9 mouse cellular contexts compared by ENCODE assay signal in the genomic region with DNA sequence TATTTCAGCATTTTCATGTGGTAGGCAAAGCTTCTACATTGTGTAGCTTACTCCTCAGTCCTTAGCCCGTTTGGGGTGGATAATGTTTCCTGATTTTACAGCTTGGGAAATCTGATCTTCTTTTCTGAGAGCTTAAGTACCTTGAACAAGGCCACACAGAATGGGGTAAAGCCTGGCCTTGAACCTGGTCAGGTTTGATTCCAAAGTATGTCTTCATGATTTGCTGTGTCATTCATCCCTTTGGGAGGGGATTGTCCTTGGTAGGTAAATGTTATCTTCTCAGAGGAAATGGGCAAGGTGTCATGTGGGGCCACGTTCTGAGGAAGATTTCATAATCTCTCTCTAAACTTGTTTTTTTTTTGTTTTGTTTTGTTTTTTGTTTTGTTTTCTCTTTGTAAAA. TPM values are rescaled to one million over a fixed set of nuclear protein-coding genes. Genes with fewer than 3 reads are reported as not detected.
DNase-seq lines count a peak whose midpoint lies in the region; ATAC-seq and TF ChIP-seq lines count a peak whose summit lies in the region.
"Had no signal": no experiment of that assay in that cellular context is flagged by ENCODE, and none has a peak within 500 bp of the region (broad histone marks: within the 10 kb centered on the region; RNA-seq: fewer than 3 reads in every experiment).

No protein-coding gene starts in this region.

- ATAC-seq in embryonic facial prominence, embryonic 11.5 days (replicated peaks; ENCODE audit: insufficient number of reproducible peaks, low FRiP score, low TSS enrichment, low read depth), result no peak
- no peak for ATAC-seq in intestine, postnatal 0 days
- ATAC-seq in neural tube, embryonic 15.5 days (ENCODE audit: low FRiP score), result no peak
- ATAC-seq in frontal cortex, adult (ENCODE audit: low TSS enrichment), result no peak

- intact Hi-C loops in left cerebral cortex, adult 2 months (cut with DNase I), result loop anchor here (2.0 to 10.0 kb wide), 7 partner anchors 49 to 409 kb away; partner anchors contain the start of gene Edn1

- H3K9ac ChIP-seq in embryonic facial prominence, embryonic 11.5 days (replicated peaks; ENCODE audit: low read length), result peak overlapping the region; percentile 89
- H3K9ac ChIP-seq in intestine, postnatal 0 days (ENCODE audit: low read depth, low read length), result 0 out of 2 replicates have a peak overlapping the region, but pooled peaks have one; percentile 88
- peak overlapping the region; percentile 88 for H3K9ac ChIP-seq in neural tube, embryonic 15.5 days (replicated peaks)

- no peak for TF ChIP-seq CTCF in left cerebral cortex, adult 2 months (IDR thresholded peaks at IDR 0.05)
- TF ChIP-seq CTCF in intestine, postnatal 0 days (IDR thresholded peaks at IDR 0.05; ENCODE audit: low read depth), result no peak

- no peaks in the 10 kb centered on the region for H3K4me1 ChIP-seq in embryonic facial prominence, embryonic 11.5 days (ENCODE audit: control insufficient read depth, insufficient read depth, low read length)
- peaks cover 4% of the 10 kb centered on the region; the same call in 1 of the 2 replicates for H3K4me1 ChIP-seq in intestine, postnatal 0 days (replicated peaks; ENCODE audit: control insufficient read depth, insufficient read depth, low read length)
- H3K4me1 ChIP-seq in neural tube, embryonic 15.5 days, result peaks cover 40% of the 10 kb centered on the region

- DNase-seq in left cerebral cortex, adult 2 months (ENCODE audit: extremely low spot score in 1 of 2, low spot score in 2 of 2), result no peak
- no peak for DNase-seq in left cerebral cortex, adult 9 months (ENCODE audit: low spot score in 2 of 2)
- DNase-seq in embryonic facial prominence, embryonic 11.5 days (ENCODE audit: low spot score), result peak; percentile 43
- DNase-seq in right cerebral cortex, postnatal 14 days, result no peak
- DNase-seq in kidney, adult 9 months, result no peak
- DNase-seq: thymus, postnatal 14 days had no signal

- 0 out of 2 replicates have a peak overlapping the region, but pooled peaks have one; percentile 19 for H3K27ac ChIP-seq in left cerebral cortex, adult 2 months
- H3K27ac ChIP-seq in embryonic facial prominence, embryonic 11.5 days (replicated peaks; ENCODE audit: low read depth, low read length), result no peak overlapping the region
- no peak overlapping the region for H3K27ac ChIP-seq in intestine, postnatal 0 days (ENCODE audit: low read depth, low read length)
- peak overlapping the region; percentile 96; the same call in 1 of the 2 replicates for H3K27ac ChIP-seq in neural tube, embryonic 15.5 days (replicated peaks)

- peak overlapping the region; percentile 92 for H3K4me3 ChIP-seq in left cerebral cortex, adult 2 months
- H3K4me3 ChIP-seq in embryonic facial prominence, embryonic 11.5 days (ENCODE audit: low read depth, low read length), result peak overlapping the region; percentile 79
- peak overlapping the region; percentile 98; the same call in 1 of the 2 replicates for H3K4me3 ChIP-seq in intestine, postnatal 0 days (ENCODE audit: low read depth, low read length)
- H3K4me3 ChIP-seq in neural tube, embryonic 15.5 days (replicated peaks), result peak overlapping the region; percentile 82

- no peaks in the 10 kb centered on the region for H3K9me3 ChIP-seq in embryonic facial prominence, embryonic 11.5 days (replicated peaks; ENCODE audit: control insufficient read depth, low read length)
- no peaks in the 10 kb centered on the region for H3K9me3 ChIP-seq in intestine, postnatal 0 days (ENCODE audit: control insufficient read depth)
- no peaks in the 10 kb centered on the region for H3K9me3 ChIP-seq in neural tube, embryonic 15.5 days (replicated peaks)

- no peaks in the 10 kb centered on the region for H3K27me3 ChIP-seq in embryonic facial prominence, embryonic 11.5 days (ENCODE audit: control insufficient read depth, insufficient read depth, low read length)
- H3K27me3 ChIP-seq in intestine, postnatal 0 days (replicated peaks; ENCODE audit: control insufficient read depth, insufficient read depth, low read length), result no peaks in the 10 kb centered on the region
- no peaks in the 10 kb centered on the region for H3K27me3 ChIP-seq in neural tube, embryonic 15.5 days (replicated peaks)

- H3K36me3 ChIP-seq in embryonic facial prominence, embryonic 11.5 days (replicated peaks; ENCODE audit: control insufficient read depth, insufficient read depth, low read depth, low read length), result no peaks in the 10 kb centered on the region
- H3K36me3 ChIP-seq in intestine, postnatal 0 days (ENCODE audit: control insufficient read depth, insufficient read depth), result peaks cover 9% of the 10 kb centered on the region; the same call in 1 of the 2 replicates
- peaks cover 6% of the 10 kb centered on the region; the same call in 1 of the 2 replicates for H3K36me3 ChIP-seq in neural tube, embryonic 15.5 days

- 28% methylated on average over 2 of the region's 2 CpGs for WGBS in embryonic facial prominence, embryonic 11.5 days
- 22% methylated on average over 2 of the region's 2 CpGs for WGBS in intestine, postnatal 0 days
- WGBS in neural tube, embryonic 15.5 days, result 34% methylated on average over 2 of the region's 2 CpGs

- H3K4me2 ChIP-seq in embryonic facial prominence, embryonic 11.5 days (ENCODE audit: low read depth, low read length), result peak overlapping the region; percentile 70
- peak overlapping the region; percentile 84 for H3K4me2 ChIP-seq in intestine, postnatal 0 days (replicated peaks; ENCODE audit: low read depth)
- H3K4me2 ChIP-seq in neural tube, embryonic 15.5 days, result peak overlapping the region; percentile 93

RNA-seq across cellular contexts. Expression of gene Hivep1, which starts 1.8 kb away (rescaled TPM):
- 10 to 100 TPM; 69.7 to 71.7 TPM for total RNA-seq in left cerebral cortex, adult 2 months (2021)
- polyA plus RNA-seq in embryonic facial prominence, embryonic 11.5 days (2014; fragmentation: Nextera tagmentation; extraction: Ambion mirVana), result 13.1 and 13.4 TPM in 2 replicates
- 5.9 and 6.9 TPM in 2 replicates for polyA plus RNA-seq in intestine, postnatal 0 days (2015; fragmentation: Nextera tagmentation; extraction: Ambion mirVana)
- polyA plus RNA-seq in neural tube, embryonic 15.5 days (2015; fragmentation: Nextera tagmentation; extraction: Ambion mirVana), result 15.6 and 17.6 TPM in 2 replicates

Comparison
In these comparisons a context has a peak if more than half of its experiments do, and no peak if none do; other contexts are left out.
1. H3K27ac ChIP-seq: peak in left cerebral cortex, adult 2 months (single experiment) and neural tube, embryonic 15.5 days (single experiment); none in embryonic facial prominence, embryonic 11.5 days (single experiment) and intestine, postnatal 0 days (single experiment).
2. Peak in every context shown above with its lines, with median percentiles within 50 percentile points of each other: H3K4me3 ChIP-seq, H3K4me2 ChIP-seq and H3K9ac ChIP-seq.